Mouse (Mus musculus): ENCODE results near the gene Acsl5.

DNA sequence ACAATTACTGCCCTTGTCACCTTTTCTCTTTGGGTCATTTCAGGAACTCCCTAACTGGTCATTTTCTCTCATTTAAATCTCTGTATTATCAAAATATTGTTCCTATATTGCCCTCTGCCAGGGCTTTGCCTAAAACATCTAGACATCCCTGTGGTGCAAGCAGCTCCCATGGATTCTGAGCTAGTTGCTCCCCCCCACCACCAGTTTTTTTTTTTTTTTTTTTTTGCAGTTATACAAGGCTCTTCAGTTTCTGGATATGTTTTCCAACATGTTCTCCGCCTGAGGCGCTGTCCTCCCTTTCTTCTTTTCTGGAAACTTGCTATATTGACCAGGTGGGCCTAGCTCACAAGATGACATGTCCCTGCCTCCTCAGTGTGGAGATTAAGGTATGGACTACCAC lies 61.9 kb downstream of the Acsl5 start:
- TF ChIP-seq CTCF (IDR thresholded peaks at IDR 0.05; ENCODE audit: control insufficient read depth, insufficient read depth, insufficient read length) (no peak), FOSL1 (IDR thresholded peaks at IDR 0.05; ENCODE audit: insufficient read depth, low read length, poor library complexity, severe bottlenecking) (no peak), USF1 (IDR thresholded peaks at IDR 0.05; ENCODE audit: low read depth) (no peak), MYOG (IDR thresholded peaks at IDR 0.05; ENCODE audit: control insufficient read depth, extremely low read depth, insufficient read length) (no peak)
